Mouse (Mus musculus): Measurements from ENCODE around the gene Nkx2-3.
A peak's percentile ranks its signal among the peaks of the same experiment; 100 is the strongest.

The Nkx2-3 gene

GRCm38 (mm10) chr19:43612051-43612450 is at the start of gene Nkx2-3:
Gene Nkx2-3 (plus strand): TSS chr19:43612325.
- no peak for DNase-seq (ENCODE audit: low spot score)

- no peak for DNase-seq (ENCODE audit: low spot score)
These were observed 49.0 kb upstream of the Nkx2-3 start for GRCm38 (mm10) chr19:43563166-43563565.

GRCm38 (mm10) chr19:43568298-43568697 is 43.8 kb upstream of the Nkx2-3 start:
- no peak for DNase-seq (ENCODE audit: low spot score)

GRCm38 (mm10) chr19:43569133-43569532 is 43.0 kb upstream of the Nkx2-3 start:
- no peak for DNase-seq (ENCODE audit: low spot score)

GRCm38 (mm10) chr19:43570831-43571790 is 41.0 kb upstream of the Nkx2-3 start:
- peak; percentile 46 for DNase-seq (ENCODE audit: low spot score)

- DNase-seq (ENCODE audit: low spot score) = no peak
These were observed 32.9 kb upstream of the Nkx2-3 start for GRCm38 (mm10) chr19:43579081-43579796.

GRCm38 (mm10) chr19:43581185-43581584 is 30.9 kb upstream of the Nkx2-3 start:
- DNase-seq (ENCODE audit: low spot score) = no peak

GRCm38 (mm10) chr19:43583192-43583591 is 28.9 kb upstream of the Nkx2-3 start:
- DNase-seq (ENCODE audit: low spot score) = no peak

GRCm38 (mm10) chr19:43583595-43583994 is 28.5 kb upstream of the Nkx2-3 start:
- DNase-seq (ENCODE audit: low spot score) = no peak

- no peak for DNase-seq (ENCODE audit: low spot score)
These were observed 27.3 kb upstream of the Nkx2-3 start for GRCm38 (mm10) chr19:43584788-43585187.

- DNase-seq (ENCODE audit: low spot score) = no peak
These were observed 20.1 kb upstream of the Nkx2-3 start for GRCm38 (mm10) chr19:43592026-43592425.

- DNase-seq (ENCODE audit: low spot score) = no peak
These were observed 15.1 kb upstream of the Nkx2-3 start for GRCm38 (mm10) chr19:43596981-43597380.

- DNase-seq (ENCODE audit: low spot score) = no peak
These were observed 13.1 kb upstream of the Nkx2-3 start for GRCm38 (mm10) chr19:43598741-43599660.

GRCm38 (mm10) chr19:43599776-43600544 is 12.2 kb upstream of the Nkx2-3 start:
- no peak for DNase-seq (ENCODE audit: low spot score)

- DNase-seq (ENCODE audit: low spot score) = no peak
These were observed 11.4 kb upstream of the Nkx2-3 start for GRCm38 (mm10) chr19:43600545-43601331.

GRCm38 (mm10) chr19:43601440-43601839 is 10.7 kb upstream of the Nkx2-3 start:
- DNase-seq (ENCODE audit: low spot score) = no peak

- no peak for DNase-seq (ENCODE audit: low spot score)
These were observed 10.0 kb upstream of the Nkx2-3 start for GRCm38 (mm10) chr19:43601996-43602590.

GRCm38 (mm10) chr19:43603521-43603920 is 8.6 kb upstream of the Nkx2-3 start:
- DNase-seq (ENCODE audit: low spot score) = no peak

GRCm38 (mm10) chr19:43604492-43605120 is 7.5 kb upstream of the Nkx2-3 start:
- DNase-seq (ENCODE audit: low spot score) = no peak
